Mouse (Mus musculus): ENCODE data around the gene Tcf3. TPM values are rescaled to one million over a fixed set of nuclear protein-coding genes. Genes with fewer than 3 reads are reported as not detected.

Tcf3 gene
- polyA plus RNA-seq, 1 experiment = 67.5 TPM

DNA sequence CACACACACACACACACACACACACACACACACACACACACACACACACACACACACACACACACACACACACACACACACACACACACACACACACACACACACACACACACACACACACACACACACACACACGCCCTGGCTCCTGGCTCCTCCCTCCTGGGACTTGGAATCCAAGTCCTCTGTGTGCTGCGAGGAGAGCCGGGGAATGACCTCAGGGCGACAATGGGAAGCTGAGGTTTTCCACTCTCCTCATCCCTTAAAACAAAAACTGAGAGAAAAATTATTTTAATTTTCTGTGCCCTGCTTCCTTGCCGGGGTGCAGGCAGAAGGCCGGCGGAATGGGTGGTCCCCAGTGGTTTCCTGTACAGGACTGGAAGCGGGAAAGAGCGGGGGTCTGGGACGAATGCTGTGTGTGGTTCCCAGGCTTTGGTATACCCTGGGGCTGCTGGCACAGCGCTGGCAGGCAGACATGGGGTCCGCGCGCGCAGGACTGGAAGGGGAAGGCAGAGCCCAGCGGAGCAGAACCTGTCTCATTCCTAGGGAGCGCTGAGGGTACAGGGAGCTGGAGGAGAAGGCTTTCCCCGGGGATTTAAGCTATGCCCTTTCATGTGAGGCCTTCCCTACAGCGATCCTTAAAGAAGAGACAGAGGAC is 31.1 kb upstream of the Tcf3 start:
- H3K79me2 ChIP-seq (ENCODE audit: control insufficient read depth, insufficient read depth) = no peaks in the 10 kb centered on the region
- no peak overlapping the region for H3K4me2 ChIP-seq (ENCODE audit: low read depth)
- TF ChIP-seq CEBPB (IDR thresholded peaks at IDR 0.05; ENCODE audit: insufficient read depth, poor library complexity, severe bottlenecking) = no peak
- no peak for TF ChIP-seq USF1 (IDR thresholded peaks at IDR 0.05; ENCODE audit: low read depth)
- TF ChIP-seq REST (IDR thresholded peaks at IDR 0.05; ENCODE audit: insufficient read depth, insufficient read length) = no peak
- TF ChIP-seq POLR2A (IDR thresholded peaks at IDR 0.05; ENCODE audit: insufficient read length, low read depth) = no peak
- TF ChIP-seq TCF12 (IDR thresholded peaks at IDR 0.05; ENCODE audit: insufficient read depth, poor library complexity, severe bottlenecking) = no peak
- TF ChIP-seq TCF3 (IDR thresholded peaks at IDR 0.05; ENCODE audit: insufficient read length, low read depth) = no peak
- no peak for TF ChIP-seq E2F4 (IDR thresholded peaks at IDR 0.05; ENCODE audit: insufficient read depth)
- no peak for TF ChIP-seq POLR2AphosphoS2 (IDR thresholded peaks at IDR 0.05; ENCODE audit: insufficient read length, low read depth)
- no peak for TF ChIP-seq SRF (IDR thresholded peaks at IDR 0.05; ENCODE audit: control insufficient read depth, insufficient read length, low read depth)
- TF ChIP-seq MYOD1 (IDR thresholded peaks at IDR 0.05; ENCODE audit: control insufficient read depth in 1 of 3, insufficient read length in 2 of 3, low read depth in 2 of 3) = no peak
- TF ChIP-seq MAX (IDR thresholded peaks at IDR 0.05; ENCODE audit: low read depth) = no peak
- no peak for TF ChIP-seq MYOG (IDR thresholded peaks at IDR 0.05; ENCODE audit: control insufficient read depth in 1 of 3, insufficient read depth in 1 of 3, insufficient read length in 2 of 3, low read depth in 2 of 3)
- H3ac ChIP-seq (ENCODE audit: control insufficient read depth, insufficient read length) = no peak overlapping the region
- H3K4me3 ChIP-seq = no peak overlapping the region
- no peaks in the 10 kb centered on the region for H3K27me3 ChIP-seq (ENCODE audit: control insufficient read depth, insufficient read depth, insufficient read length)
- H3K36me3 ChIP-seq (ENCODE audit: control insufficient read depth, insufficient read depth) = no peaks in the 10 kb centered on the region

DNA sequence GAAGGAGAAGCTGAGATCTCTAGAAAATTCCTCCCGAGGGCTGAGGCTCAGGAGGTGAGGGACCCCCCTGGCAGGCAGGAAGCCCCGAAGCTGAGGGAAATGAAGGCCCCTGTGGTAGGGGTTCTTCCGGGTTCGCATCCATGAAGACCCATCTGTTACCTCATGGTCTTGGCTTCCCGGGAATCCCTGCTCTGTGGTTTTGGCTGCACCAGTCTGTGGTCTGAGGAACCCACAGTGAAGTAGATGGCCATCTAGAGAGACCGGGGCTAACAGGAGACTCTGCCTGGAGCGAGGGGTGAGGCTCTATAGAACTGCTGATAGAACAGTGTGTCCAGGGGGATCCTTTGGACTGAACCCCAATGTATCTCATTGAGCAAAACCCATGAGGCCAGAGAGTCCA is 27.9 kb upstream of the Tcf3 start:
- no peaks in the 10 kb centered on the region for H3K36me3 ChIP-seq (ENCODE audit: control insufficient read depth, insufficient read depth)
- H3K79me2 ChIP-seq (ENCODE audit: control insufficient read depth, insufficient read depth) = no peaks in the 10 kb centered on the region
- H3K4me3 ChIP-seq = no peak overlapping the region
- no peaks in the 10 kb centered on the region for H3K27me3 ChIP-seq (ENCODE audit: control insufficient read depth, insufficient read depth, insufficient read length)
- peak overlapping the region; percentile 61 for H3K4me2 ChIP-seq (ENCODE audit: low read depth)
- TF ChIP-seq REST (IDR thresholded peaks at IDR 0.05; ENCODE audit: insufficient read depth, insufficient read length) = no peak
- no peak overlapping the region for H3ac ChIP-seq (ENCODE audit: control insufficient read depth, insufficient read length)

DNA sequence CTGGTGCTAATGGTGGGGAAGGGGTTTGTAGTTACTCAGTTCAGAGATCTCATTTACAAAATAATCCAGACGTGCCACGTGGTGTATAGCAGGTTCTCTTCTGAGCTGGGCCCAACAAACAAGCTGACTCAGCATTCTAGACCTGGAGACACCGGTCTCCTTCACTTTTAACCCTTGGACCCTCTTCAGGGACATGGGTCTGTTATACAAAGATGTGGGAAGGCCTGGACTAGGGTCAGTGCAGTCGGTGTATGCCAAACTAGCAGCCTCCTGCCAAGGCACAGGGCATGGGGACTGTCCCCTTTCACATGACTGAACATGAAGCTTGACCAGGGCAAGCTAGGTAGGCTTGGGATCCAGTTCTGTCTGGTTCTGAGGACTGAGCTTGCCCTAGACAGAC is 26.9 kb upstream of the Tcf3 start:
- Histone ChIP-seq H3K4me2 (ENCODE audit: low read depth) (no peak overlapping the region), H3K79me2 (ENCODE audit: control insufficient read depth, insufficient read depth) (no peaks in the 10 kb centered on the region), H3ac (ENCODE audit: control insufficient read depth, insufficient read length) (no peak overlapping the region), H3K36me3 (ENCODE audit: control insufficient read depth, insufficient read depth) (no peaks in the 10 kb centered on the region), H3K27me3 (ENCODE audit: control insufficient read depth, insufficient read depth, insufficient read length) (no peaks in the 10 kb centered on the region), H3K4me3 (no peak overlapping the region)
- TF ChIP-seq CEBPB (IDR thresholded peaks at IDR 0.05; ENCODE audit: insufficient read depth, poor library complexity, severe bottlenecking) (no peak), POLR2A (IDR thresholded peaks at IDR 0.05; ENCODE audit: insufficient read length, low read depth) (no peak), TCF12 (IDR thresholded peaks at IDR 0.05; ENCODE audit: insufficient read depth, poor library complexity, severe bottlenecking) (no peak), MYOG (IDR thresholded peaks at IDR 0.05; ENCODE audit: control insufficient read depth in 1 of 3, insufficient read depth in 1 of 3, insufficient read length in 2 of 3, low read depth in 2 of 3) (no peak), POLR2AphosphoS2 (IDR thresholded peaks at IDR 0.05; ENCODE audit: insufficient read length, low read depth) (no peak), REST (IDR thresholded peaks at IDR 0.05; ENCODE audit: insufficient read depth, insufficient read length) (no peak), SRF (IDR thresholded peaks at IDR 0.05; ENCODE audit: control insufficient read depth, insufficient read length, low read depth) (no peak), MAX (IDR thresholded peaks at IDR 0.05; ENCODE audit: low read depth) (no peak), TCF3 (IDR thresholded peaks at IDR 0.05; ENCODE audit: insufficient read length, low read depth) (no peak), USF1 (IDR thresholded peaks at IDR 0.05; ENCODE audit: low read depth) (no peak)

DNA sequence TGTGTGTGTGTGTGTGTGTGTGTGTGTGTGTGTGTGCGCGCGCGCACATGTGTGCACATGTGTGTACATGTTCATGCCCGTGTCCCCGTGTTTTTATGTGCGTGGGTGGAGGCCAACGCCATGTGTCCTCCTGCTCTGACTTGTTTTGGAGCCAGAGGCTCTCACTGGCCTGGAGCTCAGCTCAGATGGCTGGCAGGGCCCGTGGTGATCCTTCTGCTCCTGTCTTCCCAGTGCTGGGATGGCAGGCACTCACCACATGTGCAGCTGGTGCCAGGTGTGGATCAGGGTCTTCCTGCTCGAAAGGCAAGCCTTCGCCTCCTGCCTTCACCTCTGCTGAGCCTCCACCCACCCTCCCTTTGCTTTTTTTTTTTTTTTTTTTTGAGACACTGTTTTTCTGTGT is 26.2 kb upstream of the Tcf3 start:
- Histone ChIP-seq H3K4me2 (ENCODE audit: low read depth) (no peak overlapping the region), H3K27me3 (ENCODE audit: control insufficient read depth, insufficient read depth, insufficient read length) (no peaks in the 10 kb centered on the region), H3K4me3 (no peak overlapping the region), H3K36me3 (ENCODE audit: control insufficient read depth, insufficient read depth) (no peaks in the 10 kb centered on the region), H3K79me2 (ENCODE audit: control insufficient read depth, insufficient read depth) (no peaks in the 10 kb centered on the region), H3ac (ENCODE audit: control insufficient read depth, insufficient read length) (no peak overlapping the region)
- TF ChIP-seq MYOG (IDR thresholded peaks at IDR 0.05; ENCODE audit: control insufficient read depth in 1 of 3, insufficient read depth in 1 of 3, insufficient read length in 2 of 3, low read depth in 2 of 3) (no peak), TCF12 (IDR thresholded peaks at IDR 0.05; ENCODE audit: insufficient read depth, poor library complexity, severe bottlenecking) (no peak), CEBPB (IDR thresholded peaks at IDR 0.05; ENCODE audit: insufficient read depth, poor library complexity, severe bottlenecking) (no peak)

DNA sequence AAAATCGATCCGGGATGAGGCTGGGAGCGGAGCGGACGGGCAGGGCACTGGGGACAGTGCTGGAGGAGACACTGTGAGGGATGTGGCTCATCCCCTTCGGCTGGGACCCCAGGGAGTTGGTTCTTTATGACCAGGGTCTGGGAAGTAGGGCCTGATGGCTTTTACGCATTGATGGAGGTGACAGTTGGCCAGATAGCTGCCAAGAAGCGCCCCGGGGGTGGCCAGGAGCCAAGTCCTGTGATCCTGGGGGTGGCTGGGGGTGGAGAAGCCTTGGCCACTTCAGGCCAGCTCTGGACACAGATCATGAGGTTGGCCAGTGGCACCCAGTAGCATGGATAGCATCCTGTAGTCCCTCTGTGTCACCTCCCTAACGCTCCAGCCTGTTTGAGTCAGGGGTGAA is 25.8 kb upstream of the Tcf3 start:
- Histone ChIP-seq H3ac (ENCODE audit: control insufficient read depth, insufficient read length) (no peak overlapping the region), H3K79me2 (ENCODE audit: control insufficient read depth, insufficient read depth) (no peaks in the 10 kb centered on the region), H3K4me3 (no peak overlapping the region), H3K36me3 (ENCODE audit: control insufficient read depth, insufficient read depth) (no peaks in the 10 kb centered on the region), H3K27me3 (ENCODE audit: control insufficient read depth, insufficient read depth, insufficient read length) (no peaks in the 10 kb centered on the region), H3K4me2 (ENCODE audit: low read depth) (no peak overlapping the region)
- TF ChIP-seq TCF12 (IDR thresholded peaks at IDR 0.05; ENCODE audit: insufficient read depth, poor library complexity, severe bottlenecking) (no peak), MYOG (IDR thresholded peaks at IDR 0.05; ENCODE audit: control insufficient read depth in 1 of 3, insufficient read depth in 1 of 3, insufficient read length in 2 of 3, low read depth in 2 of 3) (no peak), POLR2AphosphoS2 (IDR thresholded peaks at IDR 0.05; ENCODE audit: insufficient read length, low read depth) (no peak), MAX (IDR thresholded peaks at IDR 0.05; ENCODE audit: low read depth) (no peak), USF1 (IDR thresholded peaks at IDR 0.05; ENCODE audit: low read depth) (no peak), MYOD1 (IDR thresholded peaks at IDR 0.05; ENCODE audit: control insufficient read depth in 1 of 3, insufficient read length in 2 of 3, low read depth in 2 of 3) (no peak), SRF (IDR thresholded peaks at IDR 0.05; ENCODE audit: control insufficient read depth, insufficient read length, low read depth) (no peak)
